Mouse (Mus musculus): Measurements from ENCODE around the gene Olfr1508. TPM values are rescaled to one million over a fixed set of nuclear protein-coding genes. Genes with fewer than 3 reads are reported as not detected.
"Not testable (repeated sequence)": the region's sequence is repeated elsewhere in the genome, so short reads cannot be mapped to it uniquely, and the experiment has no call there.

Gene Olfr1508
- polyA plus RNA-seq, 1 experiment, result not detected

GRCm38 (mm10) chr14:52427686-52428085 lies 39.6 kb downstream of the Olfr1508 start:
- Histone ChIP-seq H3K27ac (ENCODE audit: insufficient read depth, low read length) (no peak overlapping the region), H3K4me3 (ENCODE audit: low read depth, low read length) (no peak overlapping the region), H3K4me1 (ENCODE audit: control insufficient read depth, insufficient read depth, low read length) (no peaks in the 10 kb centered on the region), H3K9ac (ENCODE audit: low read depth, poor library complexity, severe bottlenecking) (no peak overlapping the region), H3K36me3 (ENCODE audit: control insufficient read depth, insufficient read depth, low read length, poor library complexity, severe bottlenecking) (no peaks in the 10 kb centered on the region), H3K9me3 (replicated peaks; ENCODE audit: control insufficient read depth, insufficient read depth, low read length, poor library complexity, severe bottlenecking) (no peaks in the 10 kb centered on the region), H3K27me3 (ENCODE audit: control insufficient read depth, insufficient read depth, low read length, poor library complexity, severe bottlenecking) (no peaks in the 10 kb centered on the region)
- TF ChIP-seq POLR2A (IDR thresholded peaks at IDR 0.05; ENCODE audit: insufficient read depth, low read length) (no peak), EP300 (IDR thresholded peaks at IDR 0.05; ENCODE audit: insufficient read depth, low read depth, low read length) (no peak), CTCF (IDR thresholded peaks at IDR 0.05; ENCODE audit: low read depth, low read length) (no peak)

GRCm38 (mm10) chr14:52414273-52414672 lies 53.0 kb downstream of the Olfr1508 start, which contains the start of gene Olfr1510:
TSS of gene Olfr1510 (minus strand) at chr14:52414373.
- no peak within 1 kb of the TSS for H3K4me3 ChIP-seq (ENCODE audit: low read depth, low read length)
- no peaks in the 10 kb centered on the region; the same call in 1 of the 2 replicates for H3K27me3 ChIP-seq (ENCODE audit: control insufficient read depth, insufficient read depth, low read length, poor library complexity, severe bottlenecking)
- H3K4me1 ChIP-seq (ENCODE audit: control insufficient read depth, insufficient read depth, low read length), result no peaks in the 10 kb centered on the region
- no peak within 1 kb of the TSS for H3K9ac ChIP-seq (ENCODE audit: low read depth, poor library complexity, severe bottlenecking)
- TF ChIP-seq CTCF (IDR thresholded peaks at IDR 0.05; ENCODE audit: low read depth, low read length) (no peak), POLR2A (IDR thresholded peaks at IDR 0.05; ENCODE audit: insufficient read depth, low read length) (no peak), EP300 (IDR thresholded peaks at IDR 0.05; ENCODE audit: insufficient read depth, low read depth, low read length) (no peak)
- no peak within 1 kb of the TSS for H3K27ac ChIP-seq (ENCODE audit: insufficient read depth, low read length)
- H3K36me3 ChIP-seq (ENCODE audit: control insufficient read depth, insufficient read depth, low read length, poor library complexity, severe bottlenecking), result no peaks in the 10 kb centered on the region
- H3K9me3 ChIP-seq (replicated peaks; ENCODE audit: control insufficient read depth, insufficient read depth, low read length, poor library complexity, severe bottlenecking), result no peaks in the 10 kb centered on the region

- not testable (repeated sequence) for H3K9ac ChIP-seq (ENCODE audit: low read depth, poor library complexity, severe bottlenecking); H3K27ac ChIP-seq (ENCODE audit: insufficient read depth, low read length); H3K9me3 ChIP-seq (replicated peaks; ENCODE audit: control insufficient read depth, insufficient read depth, low read length, poor library complexity, severe bottlenecking); H3K27me3 ChIP-seq (ENCODE audit: control insufficient read depth, insufficient read depth, low read length, poor library complexity, severe bottlenecking); H3K4me3 ChIP-seq (ENCODE audit: low read depth, low read length); H3K4me1 ChIP-seq (ENCODE audit: control insufficient read depth, insufficient read depth, low read length); H3K36me3 ChIP-seq (ENCODE audit: control insufficient read depth, insufficient read depth, low read length, poor library complexity, severe bottlenecking)
These were observed 57.0 kb downstream of the Olfr1508 start for GRCm38 (mm10) chr14:52410142-52410919.

Other genes starting within 250 kb of the Olfr1508 start
- 175 and 178 TPM in 2 replicates for gene Chd8, start 209.7 kb downstream of the Olfr1508 start, polyA plus RNA-seq (2011; ENCODE audit: insufficient read depth, insufficient read length, low read depth, missing spikeins)
- 66.5 and 67.4 TPM in 2 replicates for gene Tox4, start 188.3 kb downstream of the Olfr1508 start, polyA plus RNA-seq (2011; ENCODE audit: insufficient read depth, insufficient read length, low read depth, missing spikeins)
- 16.5 and 23.2 TPM in 2 replicates for gene Rab2b, start 187.9 kb downstream of the Olfr1508 start, polyA plus RNA-seq (2011; ENCODE audit: insufficient read depth, insufficient read length, low read depth, missing spikeins)
- 65.8 and 67.6 TPM in 2 replicates for gene Mettl3, start 162.4 kb downstream of the Olfr1508 start, polyA plus RNA-seq (2011; ENCODE audit: insufficient read depth, insufficient read length, low read depth, missing spikeins)
- 10.0 and 11.4 TPM in 2 replicates for gene Sall2, start 138.7 kb downstream of the Olfr1508 start, polyA plus RNA-seq (2011; ENCODE audit: insufficient read depth, insufficient read length, low read depth, missing spikeins)
- gene Olfr1513, start 111.1 kb downstream of the Olfr1508 start, polyA plus RNA-seq (2011; ENCODE audit: insufficient read depth, insufficient read length, low read depth, missing spikeins), result not detected in 2 replicates
- gene Olfr1512, start 88.3 kb downstream of the Olfr1508 start, polyA plus RNA-seq (2011; ENCODE audit: insufficient read depth, insufficient read length, low read depth, missing spikeins), result not detected in 2 replicates
- gene Olfr1511, start 70.1 kb downstream of the Olfr1508 start, polyA plus RNA-seq (2011; ENCODE audit: insufficient read depth, insufficient read length, low read depth, missing spikeins), result not detected in 2 replicates
- not detected in 2 replicates for gene Olfr1510, start 53.1 kb downstream of the Olfr1508 start, polyA plus RNA-seq (2011; ENCODE audit: insufficient read depth, insufficient read length, low read depth, missing spikeins)
- gene Olfr1509, start 24.5 kb downstream of the Olfr1508 start, polyA plus RNA-seq (2011; ENCODE audit: insufficient read depth, insufficient read length, low read depth, missing spikeins), result not detected in 2 replicates
- gene Olfr1507, start 28.3 kb upstream of the Olfr1508 start, polyA plus RNA-seq (2011; ENCODE audit: insufficient read depth, insufficient read length, low read depth, missing spikeins), result not detected in 2 replicates

All from ES-Bruce4 (cell line).